Mouse (Mus musculus) heart, postnatal 25 days (tissue): ENCODE results near the gene Ube2r2. TPM values are rescaled to one million over a fixed set of nuclear protein-coding genes. Genes with fewer than 3 reads are reported as not detected.

Experiments used
- total RNA-seq, 2 experiments: library from RNA; stranded (reverse); gene quantifications; 2 replicates each; pipeline ENCODE4 v1.2.3; 2021

Ube2r2 gene
- total RNA-seq, 2 experiments from 2014 or later = 121 to 131 TPM

Other genes starting within 250 kb of the Ube2r2 start
- under 1 TPM in 1 of 2 experiments, not detected in 1; 0.78 TPM for gene Spink4, start 215.7 kb upstream of the Ube2r2 start, total RNA-seq
- gene Bag1, start 187.4 kb upstream of the Ube2r2 start, total RNA-seq = 100 to 1,000 TPM; 247 to 264 TPM
- gene Chmp5, start 187.3 kb upstream of the Ube2r2 start, total RNA-seq = 10 to 100 TPM; 33.7 to 35.9 TPM
- 10 to 100 TPM; 20.1 to 21.3 TPM for gene Nfx1, start 164.8 kb upstream of the Ube2r2 start, total RNA-seq
- 10 to 100 TPM; 31.8 to 33.7 TPM for gene Aqp7, start 87.6 kb upstream of the Ube2r2 start, total RNA-seq
- gene Aqp3, start 37.6 kb upstream of the Ube2r2 start, total RNA-seq = not detected
- 10 to 100 TPM; 14.5 to 15.3 TPM for gene Nol6, start 11.3 kb upstream of the Ube2r2 start, total RNA-seq
- gene Ubap2, start 139.4 kb downstream of the Ube2r2 start, total RNA-seq = 10 to 100 TPM; 63.5 to 64.2 TPM
- 10 to 100 TPM; 42.2 to 45.5 TPM for gene Dcaf12, start 179.1 kb downstream of the Ube2r2 start, total RNA-seq
- 10 to 100 TPM; 33.9 to 35.9 TPM for gene Ubap1, start 213.3 kb downstream of the Ube2r2 start, total RNA-seq